Comparison of ENCODE assay signal across 14 mouse cellular contexts in genomic region chr4:65402836-65403634, GRCm38 (mm10).
DNase-seq lines count a peak whose midpoint lies in the region; ATAC-seq and TF ChIP-seq lines count a peak whose summit lies in the region.
"Had no signal": no experiment of that assay in that cellular context is flagged by ENCODE, and none has a peak within 500 bp of the region (broad histone marks: within the 10 kb centered on the region; RNA-seq: fewer than 3 reads in every experiment).

No protein-coding gene starts in this region.

- no peaks in the 10 kb centered on the region for H3K4me1 ChIP-seq in lung, postnatal 0 days (ENCODE audit: insufficient read depth, low read depth, low read length)
- H3K4me1 ChIP-seq: hindbrain, embryonic 15.5 days; megakaryocyte, embryonic 14.5 days had no signal

- no peak for TF ChIP-seq CTCF in lung, postnatal 0 days (IDR thresholded peaks at IDR 0.05)

- ATAC-seq in lung, postnatal 0 days, result peak; percentile 73
- ATAC-seq in hematopoietic stem cell, adult 5-6 weeks (replicated peaks in 1 of 2; ENCODE audit: insufficient read depth in 1 of 2, low FRiP score in 2 of 2, low TSS enrichment in 1 of 2, low read depth in 1 of 2, poor library complexity in 2 of 2, severe bottlenecking in 2 of 2), result peak; percentile 97 to 98
- ATAC-seq in megakaryocyte progenitor cell, adult 5-6 weeks (replicated peaks; ENCODE audit: poor library complexity), result peak; percentile 37; the same call in 1 of the 2 replicates
- no peak for ATAC-seq in erythroid progenitor cell, adult 5-6 weeks (replicated peaks; ENCODE audit: low FRiP score, poor library complexity, severe bottlenecking)
- ATAC-seq: forebrain, embryonic 14.5 days had no signal

- DNase-seq in gastrocnemius, adult 18-20 months (ENCODE audit: low spot score), result peak; percentile 2
- no peak for DNase-seq in gastrocnemius, postnatal 4 days (ENCODE audit: low spot score in 2 of 2)
- DNase-seq in lung, postnatal 0 days (ENCODE audit: low spot score), result peak; percentile 74
- DNase-seq in lung, adult 18-20 months, result no peak
- no peak for DNase-seq in cerebellum, adult 11 months
- DNase-seq: adrenal gland, adult 8-10 months; cerebellum, adult 2 months had no signal

- H3K9ac ChIP-seq in lung, postnatal 0 days (replicated peaks; ENCODE audit: low read depth), result no peak overlapping the region
- H3K9ac ChIP-seq: hindbrain, embryonic 15.5 days had no signal

- H3K27me3 ChIP-seq in lung, postnatal 0 days (replicated peaks; ENCODE audit: insufficient read depth, low read length), result no peaks in the 10 kb centered on the region
- H3K27me3 ChIP-seq: hindbrain, embryonic 15.5 days; megakaryocyte, embryonic 14.5 days had no signal

- no peak overlapping the region for H3K4me3 ChIP-seq in lung, postnatal 0 days (ENCODE audit: low read depth, low read length)
- H3K4me3 ChIP-seq: hindbrain, embryonic 15.5 days; megakaryocyte, embryonic 14.5 days had no signal

- 65% methylated on average over 6 of the region's 6 CpGs for WGBS in lung, postnatal 0 days

- no peaks in the 10 kb centered on the region for H3K36me3 ChIP-seq in lung, postnatal 0 days (ENCODE audit: insufficient read depth, low read length)
- H3K36me3 ChIP-seq: G1E; hindbrain, embryonic 15.5 days had no signal

- no peaks in the 10 kb centered on the region for H3K9me3 ChIP-seq in lung, postnatal 0 days (ENCODE audit: low read length)
- H3K9me3 ChIP-seq: hindbrain, embryonic 15.5 days had no signal

- no peak overlapping the region for H3K4me2 ChIP-seq in lung, postnatal 0 days (replicated peaks; ENCODE audit: low read depth, low read length)
- H3K4me2 ChIP-seq: hindbrain, embryonic 15.5 days had no signal

- no peak overlapping the region for H3K27ac ChIP-seq in lung, postnatal 0 days (ENCODE audit: low read length)
- H3K27ac ChIP-seq: hindbrain, embryonic 15.5 days had no signal

- TF ChIP-seq EP300 in lung, postnatal 0 days (IDR thresholded peaks at IDR 0.05), result no peak

Comparison
In these comparisons a context has a peak if more than half of its experiments do, and no peak if none do; other contexts are left out.
1. DNase-seq: peak in gastrocnemius, adult 18-20 months (single experiment) and lung, postnatal 0 days (single experiment); none in gastrocnemius, postnatal 4 days (0 of 2), lung, adult 18-20 months (0 of 2) and cerebellum, adult 11 months (single experiment).